Mouse (Mus musculus) heart, adult 2 months (tissue): ENCODE measurements at regions not wholly inside any gene's neighbourhood (a gene's known extent, or its start where the extent isn't known, plus 50 kb on each side); places are given as distances from the start of the nearest gene placed in this dataset.

Source experiments
- DNase-seq, 2 experiments: peaks; one replicate each; pipeline ENCODE4 v3.0.0; 2021
- H3K27ac ChIP-seq: fragments of 200-600 bp; 2 replicates; pipeline ENCODE4 v1.8.1; 2022
- H3K27me3 ChIP-seq: fragments of 200-500 bp; 2 replicates; pipeline ENCODE4 v1.6.1; 2012; ENCODE audit warnings: mild to moderate bottlenecking, low read length, inconsistent platforms, mixed read lengths; ENCODE audit not compliant: control insufficient read depth, insufficient read depth
- H3K36me3 ChIP-seq: fragments of 200-500 bp; 2 replicates; pipeline ENCODE4 v1.6.1; 2012; ENCODE audit warnings: low read length, inconsistent platforms; ENCODE audit not compliant: control insufficient read depth, insufficient read depth
- H3K4me1 ChIP-seq: fragments of 200-500 bp; 2 replicates; pipeline ENCODE4 v1.6.1; 2011; ENCODE audit warnings: low read length; ENCODE audit not compliant: control insufficient read depth, insufficient read depth
- H3K4me3 ChIP-seq: fragments of 200-600 bp; 2 replicates; pipeline ENCODE4 v1.8.1; 2022
- H3K79me2 ChIP-seq: fragments of 200-500 bp; replicated peaks from 2 replicates; pipeline ENCODE4 v1.6.1; 2012; ENCODE audit warnings: mild to moderate bottlenecking, inconsistent platforms, low read length, moderate library complexity, mixed read lengths; ENCODE audit not compliant: control insufficient read depth, insufficient read depth
- H3K9ac ChIP-seq: fragments of 200-500 bp; 2 replicates; pipeline ENCODE4 v1.6.1; 2012; ENCODE audit warnings: low read depth, mild to moderate bottlenecking, control low read depth, inconsistent platforms, low read length, mixed read lengths
- CTCF ChIP-seq: fragments of 200-600 bp; IDR thresholded peaks from 2 replicates; pipeline ENCODE4 v1.8.1; 2022; ENCODE audit warnings: antibody characterized with exemption, mild to moderate bottlenecking, moderate library complexity
- EP300 ChIP-seq: fragments of 200-500 bp; IDR thresholded peaks from 2 replicates; pipeline ENCODE4 v1.6.1; 2011; ENCODE audit warnings: low read depth, low read length, control low read depth; ENCODE audit not compliant: insufficient read depth
- POLR2A ChIP-seq: fragments of 200-500 bp; IDR thresholded peaks from 2 replicates; pipeline ENCODE4 v1.6.1; 2011; ENCODE audit warnings: mild to moderate bottlenecking, low read depth, low read length, control low read depth; ENCODE audit not compliant: insufficient read depth
- WGBS: fragments of 180-500 bp; shearing (Covaris S2); methylation state at CpG from one replicate; pipeline ENCODE4 v1.1.7; 2018; 5-methylcytosine and 5-hydroxymethylcytosine counted together
- intact Hi-C: fragments of 180-260 bp; cut with DNase I; formaldehyde crosslinking; loops from one replicate; pipeline ENCODE4 v1.15.1; 2025

- DNase-seq: no peak
- TF ChIP-seq EP300 (no peak), CTCF (no peak), POLR2A (no peak)
- no peaks in the 10 kb centered on the region for H3K4me1 ChIP-seq
- H3K36me3 ChIP-seq: no peaks in the 10 kb centered on the region
- H3K27me3 ChIP-seq: no peaks in the 10 kb centered on the region
- 56% methylated on average over 3 of the region's 3 CpGs for WGBS
- intact Hi-C loops: no loop called here
- H3K79me2 ChIP-seq: no peaks in the 10 kb centered on the region
- no peak overlapping the region for H3K9ac ChIP-seq
- no peak overlapping the region for H3K4me3 ChIP-seq
- H3K27ac ChIP-seq: no peak overlapping the region
Measured at GRCm38 (mm10) chr12:69101965-69102364, 57.0 kb downstream of the Rps29 start.

DNA sequence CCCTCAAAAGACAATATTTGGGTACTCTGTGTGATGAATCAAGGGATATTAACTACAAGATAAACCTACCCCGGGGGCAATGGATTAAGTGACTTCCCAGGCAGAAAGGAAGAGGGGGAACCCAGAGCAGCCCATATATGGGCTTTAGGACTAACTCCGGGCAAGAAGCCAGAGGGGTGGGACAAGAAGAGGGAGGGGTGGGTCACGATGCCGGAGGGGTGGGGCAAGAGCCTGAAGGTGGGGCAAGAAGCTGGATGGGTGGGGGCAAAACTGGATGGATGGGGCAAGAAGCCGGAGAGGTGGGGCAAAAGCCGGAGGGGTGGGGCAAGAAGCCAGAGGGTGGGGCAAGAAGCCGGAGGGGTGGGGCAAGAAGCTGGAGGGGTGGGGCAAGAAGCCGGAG lies 64.1 kb downstream of the Rps29 start:
- 80% methylated on average over 8 of the region's 8 CpGs for WGBS
- H3K36me3 ChIP-seq: no peaks in the 10 kb centered on the region
- DNase-seq: no peak
- intact Hi-C loops: no loop called here
- TF ChIP-seq CTCF: no peak
- TF ChIP-seq EP300: no peak
- TF ChIP-seq POLR2A: no peak
- no peak overlapping the region for H3K27ac ChIP-seq
- H3K4me1 ChIP-seq: no peaks in the 10 kb centered on the region
- H3K4me3 ChIP-seq: no peak overlapping the region
- H3K27me3 ChIP-seq: no peaks in the 10 kb centered on the region
- no peaks in the 10 kb centered on the region for H3K79me2 ChIP-seq
- no peak overlapping the region for H3K9ac ChIP-seq

- intact Hi-C loops: no loop called here
- WGBS: 61% methylated on average over 13 of the region's 13 CpGs
- H3K4me3 ChIP-seq: no peak overlapping the region
- H3K4me1 ChIP-seq: no peaks in the 10 kb centered on the region
- no peaks in the 10 kb centered on the region for H3K36me3 ChIP-seq
- H3K27me3 ChIP-seq: peaks cover 2% of the 10 kb centered on the region; the same call in 1 of the 2 replicates
- no peaks in the 10 kb centered on the region for H3K79me2 ChIP-seq
- H3K27ac ChIP-seq: no peak overlapping the region
- H3K9ac ChIP-seq: no peak overlapping the region
- TF ChIP-seq CTCF (peak; percentile 22), EP300 (no peak)
- DNase-seq: no peak
Measured at GRCm38 (mm10) chr12:69093073-69093797, 65.8 kb downstream of the Rps29 start.

DNA sequence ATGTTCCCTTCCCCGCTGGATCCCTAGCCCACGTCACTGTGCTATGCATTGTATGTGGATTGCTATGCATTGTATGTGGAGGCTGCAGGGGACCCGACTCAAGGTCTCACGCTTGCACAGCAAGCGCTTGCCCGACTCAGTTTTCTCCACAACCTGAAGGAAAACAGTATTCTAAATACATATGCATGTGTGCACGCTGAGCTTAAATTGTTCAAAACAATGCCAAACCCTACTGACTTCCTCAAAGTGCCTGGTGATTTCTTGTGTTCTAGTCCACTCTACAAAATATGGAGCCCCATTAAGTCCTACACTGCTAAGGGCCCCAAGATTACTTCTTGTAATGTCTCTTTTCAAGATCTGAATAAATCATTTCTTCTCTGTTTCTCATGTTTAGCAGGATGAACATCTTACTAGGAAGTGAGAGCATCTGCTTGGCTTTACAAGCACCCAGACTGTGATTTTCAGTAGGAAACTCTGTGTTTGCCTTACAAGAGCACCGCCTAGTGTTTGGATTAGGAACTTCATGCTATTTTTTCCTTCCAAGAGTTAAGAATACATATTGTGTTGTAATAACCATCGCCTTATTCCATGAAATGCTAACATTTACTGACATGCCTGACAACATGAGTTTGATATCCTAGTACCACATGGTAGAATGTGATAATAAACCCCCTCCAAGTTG lies 70.9 kb downstream of the Rps29 start:
- no peak overlapping the region for H3K9ac ChIP-seq
- DNase-seq: no peak
- H3K36me3 ChIP-seq: no peaks in the 10 kb centered on the region
- peaks cover 2% of the 10 kb centered on the region; the same call in 1 of the 2 replicates for H3K27me3 ChIP-seq
- no peak overlapping the region for H3K4me3 ChIP-seq
- intact Hi-C loops: no loop called here
- H3K27ac ChIP-seq: no peak overlapping the region
- H3K79me2 ChIP-seq: no peaks in the 10 kb centered on the region
- WGBS: 60% methylated on average over 9 of the region's 9 CpGs
- H3K4me1 ChIP-seq: no peaks in the 10 kb centered on the region
- TF ChIP-seq POLR2A (no peak), CTCF (peak; percentile 86), EP300 (no peak)

- H3K79me2 ChIP-seq: no peaks in the 10 kb centered on the region
- no peak overlapping the region for H3K9ac ChIP-seq
- no peak overlapping the region for H3K27ac ChIP-seq
- peaks cover 2% of the 10 kb centered on the region; the same call in 1 of the 2 replicates for H3K27me3 ChIP-seq
- no peak for DNase-seq
- H3K4me1 ChIP-seq: no peaks in the 10 kb centered on the region
- no peak for TF ChIP-seq POLR2A
- TF ChIP-seq CTCF: no peak
- no peak for TF ChIP-seq EP300
- no peak overlapping the region for H3K4me3 ChIP-seq
- WGBS: 32% methylated on average over 19 of the region's 19 CpGs
- no peaks in the 10 kb centered on the region for H3K36me3 ChIP-seq
- intact Hi-C loops: no loop called here
Measured at GRCm38 (mm10) chr12:69085522-69086179, 73.3 kb downstream of the Rps29 start.

GRCm38 (mm10) chr12:69084656-69085055 lies 74.3 kb downstream of the Rps29 start:
- TF ChIP-seq EP300 (no peak), POLR2A (no peak), CTCF (no peak)
- H3K4me1 ChIP-seq: no peaks in the 10 kb centered on the region
- H3K4me3 ChIP-seq: no peak overlapping the region
- H3K27ac ChIP-seq: no peak overlapping the region
- intact Hi-C loops: no loop called here
- 68% methylated on average over 5 of the region's 5 CpGs for WGBS
- DNase-seq: no peak
- H3K9ac ChIP-seq: no peak overlapping the region
- no peaks in the 10 kb centered on the region for H3K36me3 ChIP-seq
- H3K27me3 ChIP-seq: peaks cover 2% of the 10 kb centered on the region; the same call in 1 of the 2 replicates
- H3K79me2 ChIP-seq: no peaks in the 10 kb centered on the region
